Mouse (Mus musculus) spleen, adult 12 weeks (tissue): ENCODE measurements around the gene Lmbrd1.
"Not testable (repeated sequence)": the region's sequence is repeated elsewhere in the genome, so short reads cannot be mapped to it uniquely, and the experiment has no call there.

ENCODE experiments used
- DNase-seq: peaks from one replicate; pipeline ENCODE4 v3.0.0; 2022; ENCODE audit warnings: low spot score

The Lmbrd1 gene

DNA sequence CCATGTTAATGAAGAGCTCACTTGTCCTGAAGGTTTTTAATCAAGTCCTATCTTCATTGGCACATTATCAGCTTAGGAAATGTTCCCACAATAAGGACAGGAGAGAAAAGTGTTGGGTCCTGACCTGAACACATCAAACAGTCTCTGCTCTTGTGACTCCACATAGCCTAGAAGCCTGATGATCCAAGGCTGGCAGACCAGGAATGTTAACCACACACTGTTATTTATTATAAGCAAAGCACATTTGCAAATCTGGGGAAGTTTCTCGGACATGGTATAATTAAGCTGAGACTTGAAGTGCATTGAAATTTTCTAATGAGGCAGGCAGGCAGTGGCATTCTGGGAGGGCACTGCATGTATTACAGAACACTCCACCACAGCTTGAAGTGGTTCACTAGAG is 41.8 kb downstream of the Lmbrd1 start:
- DNase-seq: no peak

DNA sequence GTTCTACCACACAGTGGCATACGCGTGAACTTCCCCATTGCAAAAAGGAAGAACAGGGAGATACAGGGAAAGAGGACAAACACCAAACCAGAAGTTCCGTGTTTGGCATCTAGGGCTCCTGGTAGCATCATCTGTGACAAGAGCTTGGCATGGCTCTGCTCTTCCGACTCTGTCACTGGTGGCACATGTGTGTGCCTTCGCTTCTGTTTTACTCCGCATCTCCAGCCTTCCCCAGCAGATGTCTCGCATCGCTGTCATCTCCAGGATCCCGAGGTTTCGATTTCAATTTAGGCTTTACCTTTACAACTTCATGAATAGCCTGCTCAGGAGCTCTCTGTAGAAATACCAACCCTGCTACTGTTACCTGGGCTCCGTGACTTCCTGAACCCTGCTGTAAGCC is 51.4 kb downstream of the Lmbrd1 start:
- DNase-seq: no peak

DNA sequence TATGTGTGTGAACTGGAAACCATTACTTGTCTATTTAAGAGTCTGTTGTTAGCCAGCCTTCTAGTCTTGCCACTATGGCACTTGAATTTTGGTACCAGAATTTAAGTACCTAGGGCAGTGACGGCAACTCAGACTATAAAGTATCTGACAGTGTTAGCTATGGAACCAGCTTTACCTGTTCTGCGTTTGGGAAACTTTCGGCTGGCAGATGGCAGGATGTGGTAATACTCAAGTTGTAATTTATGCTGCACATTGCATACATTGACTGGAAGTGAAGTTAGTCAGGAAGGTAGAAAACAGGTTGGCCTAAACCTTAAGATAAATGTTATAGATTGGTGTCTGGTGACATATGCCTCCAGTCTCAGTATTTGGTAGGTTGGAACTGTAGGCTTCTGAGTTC is 53.9 kb downstream of the Lmbrd1 start:
- no peak for DNase-seq

DNA sequence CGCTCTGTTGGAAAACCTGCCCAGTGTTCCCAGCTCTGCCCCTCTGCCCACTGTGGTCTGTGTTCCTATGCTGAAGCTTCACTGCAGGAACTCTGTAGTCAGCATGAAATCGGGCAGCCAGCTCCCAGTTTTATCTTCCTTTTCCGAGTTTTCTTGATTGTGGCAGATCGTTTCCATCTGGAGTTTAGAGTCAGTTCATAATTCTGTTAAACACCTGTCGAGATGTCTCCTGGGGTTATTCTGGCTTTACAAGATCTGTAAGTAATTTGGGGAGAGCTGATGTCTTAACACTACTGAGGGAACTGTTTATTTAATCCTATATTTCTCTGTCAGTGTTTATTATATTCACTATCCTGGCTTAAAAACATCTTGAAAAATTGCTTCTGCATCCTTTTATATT is 56.4 kb downstream of the Lmbrd1 start:
- no peak for DNase-seq

DNA sequence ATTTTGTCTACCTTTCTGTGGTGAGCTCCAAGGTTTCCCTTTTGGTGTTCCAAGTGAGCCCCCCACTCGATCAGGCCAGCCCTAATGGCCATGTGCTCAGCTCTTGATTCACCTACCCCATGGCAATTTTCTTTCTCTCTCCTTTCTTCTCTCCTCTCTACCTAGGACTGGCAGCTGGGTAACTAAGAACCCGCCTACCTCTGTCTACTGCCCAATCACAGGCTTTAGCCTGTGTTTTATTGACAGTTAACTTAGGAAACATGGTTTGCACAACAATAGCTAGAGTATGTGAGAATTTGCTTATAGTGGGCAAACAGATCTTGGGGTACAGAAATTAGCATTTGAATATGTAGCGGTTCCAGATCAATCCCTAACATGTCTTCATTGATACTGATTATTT is 62.5 kb downstream of the Lmbrd1 start:
- no peak for DNase-seq

DNA sequence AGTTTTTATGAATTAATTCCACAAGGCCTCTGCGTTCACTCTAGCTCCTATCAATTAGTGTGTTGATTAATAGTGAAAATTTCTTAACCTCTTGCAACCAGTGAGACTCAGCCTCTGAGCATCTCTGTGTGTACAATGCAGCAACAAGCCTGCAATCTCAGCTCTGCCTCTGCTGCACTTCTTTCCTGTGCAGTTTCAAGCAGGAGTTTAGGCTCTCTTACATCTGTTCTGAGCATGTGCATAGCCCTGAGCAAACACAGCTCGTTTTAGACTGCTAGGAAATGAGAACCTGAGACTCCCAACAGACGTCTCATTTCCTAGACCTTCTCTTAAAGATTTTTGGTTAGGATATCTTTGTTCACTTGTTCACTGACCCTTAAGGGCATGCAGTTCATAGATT is 63.1 kb downstream of the Lmbrd1 start:
- no peak for DNase-seq

DNA sequence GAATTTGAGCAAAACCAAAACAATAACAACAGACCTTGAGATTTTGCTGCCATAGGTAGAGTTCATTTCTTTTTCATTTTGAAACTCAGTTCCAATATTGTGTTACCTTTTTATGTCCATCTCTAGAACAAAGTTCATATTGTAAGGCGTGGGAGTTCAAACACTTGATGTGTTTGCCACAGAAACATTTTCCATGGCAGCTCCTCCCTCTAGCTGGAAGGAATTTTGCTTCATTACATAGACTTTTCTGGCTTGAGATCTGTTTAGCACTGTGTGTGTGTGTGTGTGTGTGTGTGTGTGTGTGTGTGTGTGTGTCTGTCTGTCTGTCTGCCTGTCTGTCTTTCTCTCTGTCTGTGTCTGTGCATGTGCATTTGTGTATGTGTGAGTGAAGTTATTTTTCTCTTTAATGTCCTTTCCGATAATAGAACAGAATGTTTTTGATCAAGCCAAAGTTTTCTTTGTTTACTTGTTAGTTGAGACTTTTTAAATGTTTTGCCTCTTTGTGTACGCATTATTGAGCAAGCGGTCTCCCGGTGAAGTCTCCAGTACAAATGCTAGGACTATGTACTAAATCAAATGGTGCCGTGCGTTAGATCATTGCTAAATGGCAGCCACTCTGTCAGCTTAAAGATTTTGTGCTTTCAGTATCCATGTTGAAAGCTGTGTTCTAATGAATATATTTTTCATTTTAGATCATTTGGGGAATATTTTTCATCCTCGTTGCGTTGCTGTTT is 64.9 kb downstream of the Lmbrd1 start:
- DNase-seq: no peak

DNA sequence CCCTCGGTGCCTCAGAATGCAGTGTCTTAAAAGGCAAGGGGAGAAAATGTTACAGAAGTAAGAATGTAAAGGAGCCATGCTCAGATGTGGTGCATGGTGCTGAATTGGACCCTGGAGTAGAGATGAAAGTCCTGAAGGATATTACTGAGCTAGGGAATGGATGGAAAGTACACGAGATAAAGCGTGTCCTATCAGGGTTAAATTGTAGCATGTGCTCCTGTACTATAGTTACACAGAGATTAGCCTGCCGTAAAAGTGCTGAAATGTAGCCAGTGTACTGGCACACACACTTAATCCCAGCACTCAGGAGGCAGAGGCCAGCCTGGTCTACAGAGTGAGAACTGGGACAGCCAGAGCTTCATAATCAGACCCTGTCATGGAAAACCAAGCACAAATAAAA is 74.3 kb downstream of the Lmbrd1 start:
- no peak for DNase-seq

DNA sequence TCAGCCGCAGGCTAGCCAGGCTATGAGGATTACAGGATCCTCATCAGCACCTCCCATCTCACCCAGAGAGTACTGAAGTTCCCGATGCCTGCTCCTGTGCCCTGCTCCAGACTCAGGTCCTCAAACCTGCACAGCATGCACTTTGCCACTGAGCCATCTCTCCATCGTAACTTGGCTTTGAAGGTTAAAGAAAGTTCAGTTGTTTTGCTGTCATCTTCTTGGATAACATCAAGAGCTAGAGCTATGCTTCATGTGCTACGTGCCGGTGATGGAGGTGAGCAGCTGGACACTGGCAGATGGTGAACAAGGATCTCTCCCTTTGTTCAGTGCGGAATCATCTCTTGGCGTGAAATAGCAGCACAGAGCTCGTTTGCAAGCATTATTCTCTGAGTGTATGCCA is 80.1 kb downstream of the Lmbrd1 start:
- no peak for DNase-seq

DNA sequence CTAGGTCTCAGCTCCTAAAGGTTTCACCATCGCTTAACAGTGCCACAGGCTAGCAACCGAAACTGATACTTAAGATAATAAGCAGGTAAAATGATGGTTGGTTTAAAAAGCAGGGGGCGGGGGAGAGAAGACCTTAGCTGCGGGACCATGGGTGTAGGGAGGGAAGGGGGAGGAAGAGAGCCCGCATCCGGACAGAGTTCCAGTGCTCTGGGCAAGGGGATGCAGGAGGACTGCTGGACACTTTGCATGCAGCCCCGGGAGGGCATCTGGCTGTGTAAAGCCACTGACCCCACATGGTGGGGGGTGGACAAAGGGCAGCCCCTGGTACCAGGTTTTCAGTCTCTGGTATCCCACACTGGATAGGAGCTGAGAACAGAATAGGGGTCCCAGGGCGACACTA is 88.0 kb downstream of the Lmbrd1 start:
- DNase-seq: no peak

DNA sequence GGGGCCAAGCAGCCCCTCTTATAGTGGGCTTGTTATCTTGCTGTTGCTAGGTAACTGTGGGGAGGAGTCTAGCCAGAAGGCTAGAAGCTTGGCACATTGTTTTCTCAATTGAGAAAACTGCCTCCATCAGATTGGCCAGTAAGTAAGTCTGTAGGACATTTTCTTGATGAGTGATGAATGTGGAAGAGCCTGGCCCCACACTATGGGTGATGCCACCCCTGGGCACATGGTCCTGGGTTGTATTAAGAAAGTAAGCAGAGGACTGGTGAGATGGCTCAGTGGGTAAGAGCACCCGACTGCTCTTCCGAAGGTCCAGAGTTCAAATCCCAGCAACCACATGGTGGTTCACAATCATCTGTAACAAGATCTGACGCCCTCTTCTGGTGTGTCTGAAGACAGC is 88.8 kb downstream of the Lmbrd1 start:
- DNase-seq: not testable (repeated sequence)

DNA sequence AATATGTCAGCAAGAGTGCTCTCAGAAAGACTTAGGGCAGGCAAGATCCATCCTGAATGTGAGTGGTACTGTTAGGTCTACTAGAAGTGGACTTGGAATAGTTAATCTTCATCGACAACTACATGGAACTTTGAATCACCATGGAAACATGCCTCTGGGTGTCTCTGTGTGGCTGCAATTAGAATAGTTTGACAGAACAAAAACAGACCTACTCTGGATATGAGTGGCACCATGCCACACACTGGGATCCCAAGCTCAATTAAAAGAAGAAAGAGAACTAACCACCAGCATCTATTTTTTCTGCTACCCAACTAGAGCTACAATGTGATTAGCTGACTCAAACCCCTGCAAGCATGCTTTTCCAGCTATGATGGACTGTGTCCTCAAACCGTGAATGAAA is 95.2 kb downstream of the Lmbrd1 start:
- no peak for DNase-seq

DNA sequence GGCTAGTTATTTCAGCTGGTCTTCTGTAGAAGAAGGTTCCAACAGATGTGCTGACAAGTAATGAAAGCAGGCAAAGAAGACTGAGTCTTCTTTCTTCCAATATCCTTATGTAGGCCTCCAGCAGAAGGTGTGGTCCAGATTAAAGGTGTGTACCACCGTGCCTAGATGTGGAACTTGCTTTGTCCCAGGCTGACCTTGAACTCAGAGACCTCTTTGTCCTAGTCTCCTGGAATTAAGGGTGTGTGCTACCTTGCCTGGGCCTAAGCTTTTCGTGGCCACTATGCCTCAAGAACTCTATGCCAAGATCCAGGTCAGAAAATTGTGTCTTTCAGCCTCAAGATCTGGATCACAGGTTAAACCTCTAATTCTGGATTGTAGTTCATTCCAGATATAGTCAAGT is 98.1 kb downstream of the Lmbrd1 start:
- DNase-seq: no peak

DNA sequence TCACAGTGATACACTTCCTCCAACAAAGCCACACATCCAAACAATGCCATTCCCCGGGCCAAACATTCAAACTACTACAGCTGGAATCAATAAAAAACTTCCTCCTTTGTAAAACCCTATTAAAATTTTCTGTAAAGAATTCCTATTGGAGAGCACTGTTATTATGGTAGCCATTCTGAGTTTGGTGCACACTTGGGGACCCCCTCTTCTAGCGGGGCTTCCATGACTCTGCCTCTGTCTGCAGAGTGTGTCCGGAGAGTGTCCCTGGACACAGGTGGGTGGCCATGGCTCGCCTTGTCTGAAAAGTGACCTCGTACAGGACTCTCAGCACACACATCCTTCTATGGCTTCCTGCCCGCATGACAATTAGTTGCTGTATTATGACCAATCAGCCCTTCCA is 114.7 kb downstream of the Lmbrd1 start:
- no peak for DNase-seq

DNA sequence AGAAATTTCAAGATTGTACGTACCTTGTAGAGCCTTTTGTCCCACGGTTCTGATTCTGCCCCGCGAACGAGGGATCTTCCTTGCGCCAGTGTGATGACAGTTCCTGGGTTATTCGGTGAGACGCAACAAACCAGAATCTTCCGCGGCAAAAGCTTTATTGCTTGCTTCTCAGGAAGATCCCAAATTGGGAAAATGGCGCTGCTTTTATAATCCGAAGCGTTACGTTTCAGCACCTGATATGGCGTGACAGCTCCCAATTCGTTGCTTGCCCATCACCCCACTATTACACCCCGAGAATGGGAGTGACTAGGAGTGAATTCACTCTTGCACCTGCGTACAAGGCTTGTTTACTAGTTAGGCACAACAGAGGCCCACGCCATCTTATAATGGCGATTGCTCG is 129.5 kb downstream of the Lmbrd1 start:
- not testable (repeated sequence) for DNase-seq
